Mouse (Mus musculus): ENCODE data around the gene Bst1. TPM values are rescaled to one million over a fixed set of nuclear protein-coding genes. Genes with fewer than 3 reads are reported as not detected.

The Bst1 gene
- polyA plus RNA-seq, 1 experiment from 2014 or later, result not detected

DNA sequence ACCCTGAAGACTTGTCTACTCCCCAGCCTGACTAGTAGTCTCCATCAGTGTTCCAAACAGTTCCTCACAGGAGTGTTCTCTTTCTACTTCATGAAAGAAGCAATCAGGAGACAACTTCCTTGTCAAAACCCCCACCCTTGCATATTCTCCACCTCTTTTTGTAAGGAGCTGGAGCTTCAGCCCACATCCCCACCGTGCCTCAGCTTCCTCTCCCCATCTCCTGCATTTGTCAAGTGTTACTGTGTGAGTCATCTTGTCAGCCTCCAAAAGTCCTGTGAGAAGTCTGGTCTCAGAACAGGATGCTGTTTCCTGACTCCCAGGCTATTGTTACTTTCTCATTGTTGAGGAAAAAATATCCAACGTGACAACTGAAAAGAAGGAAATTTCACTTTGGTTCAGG is 46.6 kb downstream of the Bst1 start:
- no peak for ATAC-seq
- Histone ChIP-seq H3K4me1 (replicated peaks) (peaks cover 11% of the 10 kb centered on the region), H3K36me3 (no peaks in the 10 kb centered on the region), H3K27ac (no peak overlapping the region), H3K9me3 (no peaks in the 10 kb centered on the region), H3K4me3 (replicated peaks) (no peak overlapping the region), H3K27me3 (peaks cover 7% of the 10 kb centered on the region; the same call in 1 of the 2 replicates), H3K4me2 (replicated peaks) (no peak overlapping the region), H3K9ac (replicated peaks) (no peak overlapping the region)
- WGBS, result 80% methylated on average over 2 of the region's 2 CpGs

- Histone ChIP-seq H3K4me2 (replicated peaks) (peak within 1 kb of the TSS; percentile 63), H3K4me3 (replicated peaks) (peak within 1 kb of the TSS; percentile 33), H3K9me3 (no peaks in the 10 kb centered on the region), H3K4me1 (replicated peaks) (peaks cover 11% of the 10 kb centered on the region), H3K27me3 (peaks cover 7% of the 10 kb centered on the region; the same call in 1 of the 2 replicates), H3K27ac (no peak within 1 kb of the TSS), H3K36me3 (no peaks in the 10 kb centered on the region), H3K9ac (replicated peaks) (peak within 1 kb of the TSS; percentile 56)
- 0 out of 2 replicates have a peak, but pooled peaks have one; percentile 20 for ATAC-seq
Observed at GRCm38 (mm10) chr5:43868253-43868652, 49.6 kb downstream of the Bst1 start, which contains the start of gene Cd38. Gene Cd38, plus strand, starts transcription at chr5:43868553.

DNA sequence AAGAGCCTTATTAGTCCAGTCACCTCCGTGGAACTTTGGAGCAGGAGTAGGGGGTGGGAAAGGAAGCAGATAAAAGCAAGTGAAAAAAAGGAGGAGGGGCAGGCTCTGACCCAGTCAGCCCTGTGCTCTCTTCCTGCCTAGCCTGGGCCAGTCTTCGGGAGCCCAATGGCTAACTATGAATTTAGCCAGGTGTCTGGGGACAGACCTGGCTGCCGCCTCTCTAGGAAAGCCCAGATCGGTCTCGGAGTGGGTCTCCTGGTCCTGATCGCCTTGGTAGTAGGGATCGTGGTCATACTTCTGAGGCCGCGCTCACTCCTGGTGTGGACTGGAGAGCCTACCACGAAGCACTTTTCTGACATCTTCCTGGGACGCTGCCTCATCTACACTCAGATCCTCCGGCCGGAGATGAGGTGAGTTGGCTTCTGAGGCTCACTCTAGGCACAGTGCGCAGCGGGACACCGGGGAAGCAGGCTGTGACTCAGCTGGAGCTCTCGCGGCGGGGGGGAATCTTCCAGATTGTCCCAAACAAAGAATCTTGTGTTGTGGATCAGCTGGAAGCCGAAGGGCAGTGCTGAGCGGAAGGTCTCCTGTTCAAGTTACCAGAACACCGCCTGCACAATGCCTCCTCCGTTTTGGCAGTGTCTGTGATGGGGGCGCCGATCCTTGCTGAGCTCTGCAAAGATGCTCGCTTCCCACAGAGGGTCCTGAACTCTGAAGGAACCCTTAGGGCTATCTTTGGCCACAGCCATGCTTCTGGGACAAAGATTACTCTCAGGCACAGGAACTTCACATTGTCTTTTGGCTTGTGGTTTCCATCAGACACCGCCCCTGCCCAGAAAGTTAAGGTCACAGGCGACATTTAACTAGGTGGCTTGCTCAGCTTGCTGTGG is 50.3 kb downstream of the Bst1 start:
- H3K9ac ChIP-seq (replicated peaks), result peak overlapping the region; percentile 56
- H3K4me2 ChIP-seq (replicated peaks), result peak overlapping the region; percentile 63
- peaks cover 11% of the 10 kb centered on the region for H3K4me1 ChIP-seq (replicated peaks)
- peak; percentile 69 for ATAC-seq
- no peak overlapping the region for H3K27ac ChIP-seq
- H3K36me3 ChIP-seq, result no peaks in the 10 kb centered on the region
- H3K9me3 ChIP-seq, result no peaks in the 10 kb centered on the region
- peak overlapping the region; percentile 33 for H3K4me3 ChIP-seq (replicated peaks)
- WGBS, result 6% methylated on average over 28 of the region's 28 CpGs
- H3K27me3 ChIP-seq, result peaks cover 7% of the 10 kb centered on the region; the same call in 1 of the 2 replicates

- H3K9me3 ChIP-seq, result no peaks in the 10 kb centered on the region
- H3K4me3 ChIP-seq (replicated peaks), result no peak overlapping the region
- no peak for ATAC-seq
- H3K36me3 ChIP-seq, result no peaks in the 10 kb centered on the region
- peaks cover 11% of the 10 kb centered on the region for H3K4me1 ChIP-seq (replicated peaks)
- no peak overlapping the region for H3K9ac ChIP-seq (replicated peaks)
- no peak overlapping the region for H3K27ac ChIP-seq
- H3K4me2 ChIP-seq (replicated peaks), result no peak overlapping the region
- WGBS, result 65% methylated on average over 1 of the region's 1 CpGs
- H3K27me3 ChIP-seq, result peaks cover 7% of the 10 kb centered on the region; the same call in 1 of the 2 replicates
Observed at GRCm38 (mm10) chr5:43871845-43872244, 53.2 kb downstream of the Bst1 start.

DNA sequence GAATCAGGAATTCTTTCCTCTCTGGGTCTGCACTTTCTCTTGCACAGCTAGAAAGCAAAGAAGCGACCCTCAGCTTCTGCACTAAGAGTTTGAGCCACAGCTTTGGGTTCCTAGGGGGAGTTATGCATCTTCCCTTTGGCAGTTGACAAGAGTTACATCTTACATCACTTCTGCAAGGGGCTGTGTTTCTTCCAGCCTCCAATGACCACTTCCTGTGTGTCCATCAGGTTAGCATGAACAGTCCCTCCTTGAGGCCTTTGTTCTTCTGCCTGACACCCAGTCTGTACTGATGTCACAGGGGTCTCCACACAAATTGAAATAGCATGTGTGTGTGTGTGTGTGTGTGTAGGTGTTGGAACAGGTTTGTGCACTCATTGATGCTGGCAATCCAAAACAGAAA is 54.0 kb downstream of the Bst1 start:
- H3K4me3 ChIP-seq (replicated peaks), result no peak overlapping the region
- ATAC-seq, result no peak
- H3K9me3 ChIP-seq, result no peaks in the 10 kb centered on the region
- no peak overlapping the region for H3K27ac ChIP-seq
- H3K27me3 ChIP-seq, result peaks cover 7% of the 10 kb centered on the region; the same call in 1 of the 2 replicates
- peaks cover 11% of the 10 kb centered on the region for H3K4me1 ChIP-seq (replicated peaks)
- H3K36me3 ChIP-seq, result no peaks in the 10 kb centered on the region
- whole genome bisulfite sequencing, result 79% methylated on average over 1 of the region's 1 CpGs
- H3K4me2 ChIP-seq (replicated peaks), result no peak overlapping the region
- H3K9ac ChIP-seq (replicated peaks), result no peak overlapping the region

GRCm38 (mm10) chr5:43882034-43882433 is 63.3 kb downstream of the Bst1 start:
- Histone ChIP-seq H3K9me3 (no peaks in the 10 kb centered on the region), H3K9ac (replicated peaks) (no peak overlapping the region), H3K4me3 (replicated peaks) (no peak overlapping the region), H3K4me1 (replicated peaks) (no peaks in the 10 kb centered on the region), H3K4me2 (replicated peaks) (no peak overlapping the region), H3K27me3 (no peaks in the 10 kb centered on the region), H3K36me3 (no peaks in the 10 kb centered on the region), H3K27ac (no peak overlapping the region)
- WGBS, result 88% methylated on average over 3 of the region's 3 CpGs
- ATAC-seq, result no peak

GRCm38 (mm10) chr5:43885060-43885820 is 66.6 kb downstream of the Bst1 start:
- H3K27ac ChIP-seq, result no peak overlapping the region
- no peak overlapping the region for H3K9ac ChIP-seq (replicated peaks)
- no peaks in the 10 kb centered on the region for H3K27me3 ChIP-seq
- H3K4me2 ChIP-seq (replicated peaks), result no peak overlapping the region
- H3K9me3 ChIP-seq, result no peaks in the 10 kb centered on the region
- no peaks in the 10 kb centered on the region for H3K4me1 ChIP-seq (replicated peaks)
- no peak for ATAC-seq
- no peak overlapping the region for H3K4me3 ChIP-seq (replicated peaks)
- H3K36me3 ChIP-seq, result no peaks in the 10 kb centered on the region
- 24% methylated on average over 3 of the region's 3 CpGs for WGBS

DNA sequence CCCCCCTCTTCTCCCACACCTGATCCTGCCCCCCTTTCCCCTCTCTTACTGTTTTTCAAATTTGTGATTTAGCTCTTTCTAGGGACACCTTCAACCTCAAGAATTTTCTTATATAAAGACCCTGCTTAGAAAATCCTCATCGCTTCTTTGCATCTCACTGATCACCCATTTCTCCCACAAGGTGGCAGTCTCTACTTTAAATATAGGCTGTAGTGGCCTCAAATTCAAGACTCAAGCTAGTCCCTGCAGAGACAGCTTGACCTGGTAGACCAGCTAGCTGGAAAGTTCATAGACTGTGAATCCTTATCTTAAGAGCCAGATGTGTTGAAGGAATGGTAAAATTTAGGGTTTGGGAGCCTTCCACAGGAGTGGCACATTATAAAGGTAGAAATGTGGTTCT is 73.7 kb downstream of the Bst1 start:
- Histone ChIP-seq H3K4me1 (replicated peaks) (no peaks in the 10 kb centered on the region), H3K27ac (no peak overlapping the region), H3K9ac (replicated peaks) (no peak overlapping the region), H3K9me3 (no peaks in the 10 kb centered on the region), H3K36me3 (no peaks in the 10 kb centered on the region), H3K27me3 (no peaks in the 10 kb centered on the region), H3K4me3 (replicated peaks) (no peak overlapping the region), H3K4me2 (replicated peaks) (no peak overlapping the region)
- ATAC-seq, result no peak
- 10% methylated on average over 1 of the region's 1 CpGs for WGBS

Other genes with a start within 250 kb of the Bst1 start
- gene Cc2d2a, start 156.5 kb upstream of the Bst1 start, polyA plus RNA-seq (2015; fragmentation: Nextera tagmentation; extraction: Ambion mirVana), result 9.8 and 10.2 TPM in 2 replicates
- 62.5 and 70.9 TPM in 2 replicates for gene Fbxl5, start 2.8 kb downstream of the Bst1 start, polyA plus RNA-seq (2015; fragmentation: Nextera tagmentation; extraction: Ambion mirVana)
- 2.8 TPM in 2 replicates for gene Cd38, start 49.7 kb downstream of the Bst1 start, polyA plus RNA-seq (2015; fragmentation: Nextera tagmentation; extraction: Ambion mirVana)
- gene Gm7879, start 94.3 kb downstream of the Bst1 start, polyA plus RNA-seq (2015; fragmentation: Nextera tagmentation; extraction: Ambion mirVana), result 0.50 TPM in 1 of 2 replicates, not detected in the other
- gene Fgfbp1, start 162.9 kb downstream of the Bst1 start, polyA plus RNA-seq (2015; fragmentation: Nextera tagmentation; extraction: Ambion mirVana), result 3.2 and 3.6 TPM in 2 replicates

Data from midbrain, embryonic 13.5 days (tissue).